Mouse (Mus musculus) gastrocnemius, adult 18-20 months (tissue): ENCODE data around the gene Stk35. TPM values are rescaled to one million over a fixed set of nuclear protein-coding genes. Genes with fewer than 3 reads are reported as not detected.
"Not testable (repeated sequence)": the region's sequence is repeated elsewhere in the genome, so short reads cannot be mapped to it uniquely, and the experiment has no call there.

Experiments used
- DNase-seq: peaks from one replicate; pipeline ENCODE4 v3.0.0; 2021; ENCODE audit warnings: low spot score
- total RNA-seq, 2 experiments: library from RNA; stranded (reverse); gene quantifications; 2 replicates each; pipeline ENCODE4 v1.2.3; 2021

The Stk35 gene
- total RNA-seq, 2 experiments from 2014 or later, result 4.5 to 5.2 TPM

GRCm38 (mm10) chr2:129834881-129835280, 34.6 kb downstream of the Stk35 start:
- DNase-seq, result no peak

GRCm38 (mm10) chr2:129836921-129837320, 36.6 kb downstream of the Stk35 start:
- no peak for DNase-seq

GRCm38 (mm10) chr2:129838321-129838720, 38.0 kb downstream of the Stk35 start:
- DNase-seq, result no peak

GRCm38 (mm10) chr2:129845826-129846225, 45.5 kb downstream of the Stk35 start:
- DNase-seq, result no peak

GRCm38 (mm10) chr2:129846501-129846900, 46.2 kb downstream of the Stk35 start:
- DNase-seq, result no peak

GRCm38 (mm10) chr2:129849078-129849477, 48.8 kb downstream of the Stk35 start:
- not testable (repeated sequence) for DNase-seq

- no peak for DNase-seq
Measured at GRCm38 (mm10) chr2:129851512-129851911, 51.2 kb downstream of the Stk35 start.

GRCm38 (mm10) chr2:129863256-129863655, 62.9 kb downstream of the Stk35 start:
- no peak for DNase-seq

GRCm38 (mm10) chr2:129864958-129865357, 64.6 kb downstream of the Stk35 start:
- DNase-seq, result peak; percentile 8

GRCm38 (mm10) chr2:129869151-129869550, 68.8 kb downstream of the Stk35 start:
- no peak for DNase-seq

GRCm38 (mm10) chr2:129871246-129871645, 70.9 kb downstream of the Stk35 start:
- no peak for DNase-seq

GRCm38 (mm10) chr2:129872071-129872470, 71.8 kb downstream of the Stk35 start:
- no peak for DNase-seq

- peak; percentile 76 for DNase-seq
Measured at GRCm38 (mm10) chr2:129873489-129873888, 73.2 kb downstream of the Stk35 start.

GRCm38 (mm10) chr2:129874084-129874483, 73.8 kb downstream of the Stk35 start:
- DNase-seq, result no peak

GRCm38 (mm10) chr2:129874509-129875095, 74.3 kb downstream of the Stk35 start:
- no peak for DNase-seq

- no peak for DNase-seq
Measured at GRCm38 (mm10) chr2:129876935-129877334, 76.6 kb downstream of the Stk35 start.

GRCm38 (mm10) chr2:129879817-129880216, 79.5 kb downstream of the Stk35 start:
- peak; percentile 31 for DNase-seq

- no peak for DNase-seq
Measured at GRCm38 (mm10) chr2:129880226-129880625, 79.9 kb downstream of the Stk35 start.

- DNase-seq, result no peak
Measured at GRCm38 (mm10) chr2:129881886-129882285, 81.6 kb downstream of the Stk35 start.

Other genes starting within 250 kb of the Stk35 start
- gene Sirpa, start 207.7 kb upstream of the Stk35 start, total RNA-seq, result 1 to 10 TPM; 4.7 to 9.2 TPM
- not detected for gene Pdyn, start 100.7 kb upstream of the Stk35 start, total RNA-seq
- not detected for gene Tgm3, start 211.8 kb downstream of the Stk35 start, total RNA-seq